Mouse (Mus musculus): ENCODE results near the gene Mindy1.

DNA sequence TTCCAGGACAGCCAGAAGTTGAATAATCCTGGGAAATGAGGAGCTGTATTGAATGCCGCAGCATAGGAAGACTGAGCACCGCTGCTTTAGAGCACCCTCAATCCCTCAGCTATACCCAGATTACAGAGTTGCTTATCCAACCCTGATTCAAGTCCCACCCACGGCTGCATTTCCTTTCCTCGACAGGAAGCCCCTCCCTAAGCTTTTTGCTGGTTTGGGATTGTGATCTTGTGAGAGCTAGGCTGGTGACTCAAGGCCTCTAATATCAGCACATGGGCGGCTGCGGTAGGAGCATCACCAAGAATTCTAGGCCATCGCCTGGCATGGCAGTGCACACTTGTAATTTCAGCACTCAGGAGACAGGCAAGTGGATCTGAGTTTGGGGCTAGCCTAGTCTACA, 5.4 kb downstream of the Mindy1 start:
- TF ChIP-seq CTCF (IDR thresholded peaks at IDR 0.05; ENCODE audit: insufficient read depth, low read length) (no peak), POLR2A (IDR thresholded peaks at IDR 0.05; ENCODE audit: borderline replicate concordance, extremely low read depth, low read depth, low read length) (no peak)

Measured in lung, adult 2 months (tissue).